Mouse (Mus musculus) left cerebral cortex, adult 2 months (tissue): Measurements from ENCODE around the gene Lbp. TPM values are rescaled to one million over a fixed set of nuclear protein-coding genes. Genes with fewer than 3 reads are reported as not detected.

Experiments used
- DNase-seq, 2 experiments: peaks; one replicate each; pipeline ENCODE4 v3.0.0; 2021 to 2022; ENCODE audit warnings: low spot score in 2 of 2, mixed read lengths in 1 of 2; ENCODE audit errors: extremely low spot score in 1 of 2
- H3K27ac ChIP-seq: fragments of 200-600 bp; 2 replicates; pipeline ENCODE4 v1.8.1; 2022
- H3K4me3 ChIP-seq: fragments of 200-600 bp; 2 replicates; pipeline ENCODE4 v1.8.1; 2022
- CTCF ChIP-seq: fragments of 200-600 bp; IDR thresholded peaks from 2 replicates; pipeline ENCODE4 v1.8.1; 2022; ENCODE audit warnings: antibody characterized with exemption, mild to moderate bottlenecking, moderate library complexity
- intact Hi-C: fragments of 180-260 bp; cut with DNase I; formaldehyde crosslinking; loops from one replicate; pipeline ENCODE4 v1.15.1; 2025
- total RNA-seq, 2 experiments: library from RNA; stranded (reverse); gene quantifications; 2 replicates each; pipeline ENCODE4 v1.2.3; 2021

Lbp gene
- total RNA-seq, 2 experiments from 2014 or later = 1.2 to 2.4 TPM

- peak; percentile 61 to 70 for DNase-seq
- TF ChIP-seq CTCF = peak; percentile 70
- Histone ChIP-seq H3K27ac (no peak overlapping the region), H3K4me3 (no peak overlapping the region)
- intact Hi-C loops = no loop called here
Observed at GRCm38 (mm10) chr2:158317026-158317425, 10.7 kb downstream of the Lbp start.

- no peak for DNase-seq
- intact Hi-C loops = no loop called here
- TF ChIP-seq CTCF = no peak
- no peak overlapping the region for H3K4me3 ChIP-seq
- H3K27ac ChIP-seq = no peak overlapping the region
Observed at GRCm38 (mm10) chr2:158321596-158321995, 15.3 kb downstream of the Lbp start.

DNA sequence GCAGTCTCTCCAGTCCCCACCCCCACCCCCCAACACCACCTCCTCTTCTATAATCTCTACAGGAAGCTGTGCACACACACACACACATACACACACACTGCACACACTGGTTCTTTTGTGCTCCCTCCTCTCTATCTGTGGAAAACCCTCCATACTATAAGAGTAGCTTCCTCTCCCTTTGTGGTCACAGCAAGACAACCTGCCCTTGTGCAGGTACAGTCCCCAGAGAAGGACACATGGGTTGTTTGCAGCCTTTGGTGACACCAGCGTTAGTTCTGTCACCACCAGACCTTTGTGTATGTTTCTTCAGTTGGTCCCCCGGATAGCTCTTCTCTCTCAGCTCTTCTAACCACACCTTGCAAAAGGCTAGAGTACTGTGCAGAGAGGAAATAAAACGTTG lies 16.6 kb downstream of the Lbp start:
- intact Hi-C loops = no loop called here
- Histone ChIP-seq H3K4me3 (no peak overlapping the region), H3K27ac (no peak overlapping the region)
- no peak for DNase-seq
- TF ChIP-seq CTCF = no peak

DNA sequence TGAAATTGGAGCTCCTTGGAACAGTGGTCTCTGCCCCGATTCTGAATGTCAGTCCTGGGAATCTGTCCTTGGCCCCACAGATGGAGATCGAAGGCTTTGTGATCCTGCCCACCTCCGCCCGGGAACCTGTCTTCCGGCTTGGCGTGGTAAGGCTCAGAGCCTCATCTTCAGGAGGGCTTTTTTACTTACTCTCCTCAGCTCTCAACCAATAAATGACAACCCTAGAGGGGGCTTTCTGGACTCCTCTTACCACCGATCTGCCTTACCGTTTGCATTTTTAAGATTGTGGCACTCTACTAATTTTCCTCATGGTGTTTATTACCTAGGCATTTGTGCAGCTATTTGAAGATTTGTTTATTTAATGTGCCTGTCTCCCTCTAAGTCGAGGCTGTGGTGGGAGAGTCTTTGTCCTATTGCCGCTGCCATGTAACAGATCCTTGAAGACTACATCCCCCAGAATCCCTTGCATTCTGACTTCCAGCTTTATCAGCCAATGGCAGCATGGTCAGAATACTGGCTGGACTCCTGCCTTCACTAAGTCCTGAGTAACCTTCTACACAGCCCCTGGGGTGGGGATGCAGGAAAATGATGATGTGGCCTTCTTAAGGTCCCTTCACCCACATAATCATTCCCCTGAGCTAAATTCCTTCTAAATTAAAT lies 18.4 kb downstream of the Lbp start:
- DNase-seq = no peak
- H3K27ac ChIP-seq = no peak overlapping the region
- no peak for TF ChIP-seq CTCF
- H3K4me3 ChIP-seq = peak overlapping the region; percentile 21; the same call in 1 of the 2 replicates
- intact Hi-C loops = no loop called here

DNA sequence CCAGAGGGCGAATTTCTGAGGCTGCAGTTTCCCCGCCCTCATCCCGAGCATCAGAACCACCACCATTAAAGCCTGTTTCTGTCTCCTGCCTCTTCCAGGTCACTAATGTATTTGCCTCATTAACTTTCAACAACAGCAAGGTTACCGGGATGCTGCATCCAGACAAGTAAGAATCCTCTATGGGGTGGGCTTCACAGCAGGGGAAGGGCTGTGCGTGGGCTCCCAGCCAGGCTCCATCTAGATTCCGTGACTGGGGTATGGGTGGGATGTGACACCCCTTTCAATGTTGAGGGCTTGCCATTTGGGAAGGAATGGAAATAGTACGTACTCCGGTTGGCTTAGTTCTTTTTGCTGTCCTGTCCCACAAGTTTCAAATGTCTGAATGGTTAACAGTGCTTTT lies 19.3 kb downstream of the Lbp start:
- TF ChIP-seq CTCF = no peak
- Histone ChIP-seq H3K27ac (no peak overlapping the region), H3K4me3 (no peak overlapping the region)
- DNase-seq = no peak
- intact Hi-C loops = no loop called here

DNA sequence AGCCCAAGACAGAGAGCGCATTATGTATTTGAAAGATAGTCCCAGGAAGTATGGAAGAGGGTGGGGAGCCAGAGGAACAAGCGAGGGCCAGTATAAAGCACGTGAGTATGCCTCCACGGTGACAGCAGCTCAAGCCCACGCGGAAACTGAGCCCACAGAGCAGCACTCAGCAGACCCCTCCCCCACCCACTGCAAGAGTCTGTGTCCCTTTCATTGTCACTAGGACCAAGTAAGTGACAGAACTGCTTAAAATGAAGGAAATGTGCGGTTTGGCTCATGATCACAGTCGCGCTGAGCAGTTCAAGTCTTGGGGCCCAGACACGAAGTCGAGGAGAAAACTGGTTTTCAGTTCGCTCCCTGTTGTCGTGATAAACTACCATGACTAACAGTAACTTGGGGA lies 28.1 kb downstream of the Lbp start:
- DNase-seq = no peak
- Histone ChIP-seq H3K4me3 (no peak overlapping the region), H3K27ac (no peak overlapping the region)
- no peak for TF ChIP-seq CTCF
- intact Hi-C loops = no loop called here

- no peak for TF ChIP-seq CTCF
- Histone ChIP-seq H3K27ac (no peak overlapping the region), H3K4me3 (no peak overlapping the region)
- no peak for DNase-seq
- intact Hi-C loops = no loop called here
Observed at GRCm38 (mm10) chr2:158337698-158338097, 31.4 kb downstream of the Lbp start.

DNA sequence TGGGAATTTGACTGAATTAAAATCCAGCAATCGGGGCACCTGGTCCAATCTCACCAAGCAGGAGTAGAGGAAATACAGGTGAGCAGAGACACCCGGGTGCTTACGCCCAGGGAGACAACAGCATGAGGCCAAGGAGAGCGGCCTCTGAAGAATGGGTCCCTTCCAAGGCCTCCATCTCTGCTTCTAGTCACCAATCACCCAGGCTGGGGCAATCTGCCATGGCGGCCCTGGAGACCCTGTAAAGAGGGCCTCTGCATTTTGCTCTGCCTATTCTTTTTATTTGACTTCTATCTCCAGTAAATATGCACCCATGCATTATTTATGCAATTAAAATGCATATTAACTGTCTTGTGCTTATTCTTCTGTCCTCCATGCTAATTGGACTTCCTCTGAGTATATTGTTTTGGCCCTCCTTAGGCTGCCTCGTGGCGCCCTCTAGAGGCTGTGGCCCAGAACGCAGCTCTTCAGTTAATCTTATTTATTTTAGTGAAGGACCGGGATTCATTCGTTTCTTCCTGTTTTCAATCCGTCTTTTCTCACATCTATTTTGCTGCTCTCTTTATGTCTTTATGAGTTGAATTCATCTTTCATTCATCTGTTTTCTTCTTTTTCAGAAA lies 33.8 kb downstream of the Lbp start:
- TF ChIP-seq CTCF = peak; percentile 94
- no peak overlapping the region for H3K27ac ChIP-seq
- DNase-seq = peak; percentile 61 to 62
- H3K4me3 ChIP-seq = no peak overlapping the region
- intact Hi-C loops = loop anchor here (2.0 to 5.0 kb wide), 3 partner anchors 58 to 733 kb away; no protein-coding TSS in a partner anchor

GRCm38 (mm10) chr2:158341324-158341723 lies 35.0 kb downstream of the Lbp start:
- Histone ChIP-seq H3K27ac (no peak overlapping the region), H3K4me3 (no peak overlapping the region)
- intact Hi-C loops = loop anchor here (2.0 to 5.0 kb wide), 3 partner anchors 59 to 734 kb away; no protein-coding TSS in a partner anchor
- DNase-seq = no peak
- TF ChIP-seq CTCF = no peak

- no peak overlapping the region for H3K4me3 ChIP-seq
- no peak for TF ChIP-seq CTCF
- H3K27ac ChIP-seq = no peak overlapping the region
- intact Hi-C loops = loop anchor here (5.0 kb wide), 2 partner anchors 61 to 736 kb away; no protein-coding TSS in a partner anchor
- DNase-seq = no peak
Observed at GRCm38 (mm10) chr2:158343495-158343894, 37.2 kb downstream of the Lbp start.

- intact Hi-C loops = no loop called here
- no peak overlapping the region for H3K27ac ChIP-seq
- no peak overlapping the region for H3K4me3 ChIP-seq
- DNase-seq = no peak
- TF ChIP-seq CTCF = no peak
Observed at GRCm38 (mm10) chr2:158346467-158346866, 40.2 kb downstream of the Lbp start.

DNA sequence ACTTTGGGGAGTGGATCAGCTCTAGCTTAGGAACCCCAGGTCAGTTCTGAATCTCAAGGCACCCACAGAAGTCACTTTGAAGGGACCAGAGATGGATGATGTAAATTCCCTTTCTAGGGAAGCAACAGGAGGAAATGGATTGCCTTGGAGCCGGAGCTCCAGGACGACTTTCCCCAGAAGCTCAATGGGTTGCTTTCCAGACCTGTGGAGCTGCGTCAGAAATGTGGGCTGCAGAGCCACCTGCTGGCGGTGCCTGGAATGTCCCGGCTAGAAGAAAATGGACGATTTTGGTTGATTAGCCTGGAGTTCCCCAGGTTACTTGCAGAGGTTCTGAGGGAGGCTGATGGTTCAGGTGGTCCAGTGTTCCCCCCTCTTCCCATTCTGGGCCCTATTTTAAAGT lies 41.6 kb downstream of the Lbp start:
- Histone ChIP-seq H3K27ac (no peak overlapping the region), H3K4me3 (no peak overlapping the region)
- intact Hi-C loops = loop anchor here (2.0 kb wide), 2 partner anchors 137 to 299 kb away; no protein-coding TSS in a partner anchor
- peak; percentile 63 to 69 for DNase-seq
- TF ChIP-seq CTCF = peak; percentile 92
